ENCODE assay signal across 1 mouse cellular context in the genomic region with DNA sequence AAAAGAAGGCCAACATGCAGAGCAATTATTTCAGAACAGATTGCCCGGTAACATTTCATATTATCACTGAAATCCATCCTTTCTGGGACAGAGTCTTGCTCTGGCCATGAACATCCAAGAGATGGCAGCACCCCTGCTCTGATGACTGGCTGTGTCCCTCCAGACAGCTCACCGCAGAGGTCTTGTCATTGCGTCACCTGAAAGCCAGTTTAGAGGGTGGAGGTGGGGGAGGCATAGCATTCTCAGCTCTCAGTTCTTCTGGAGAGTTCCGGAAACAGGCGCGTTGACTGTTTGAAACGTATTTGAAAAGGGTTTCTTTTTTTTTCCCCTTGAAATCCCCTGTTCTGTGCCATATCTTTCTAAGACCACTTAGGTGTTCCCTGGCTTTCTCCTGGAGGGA.
TF ChIP-seq lines count a peak whose summit lies in the region.

No protein-coding gene starts in this region.

TF ChIP-seq in CH12.LX, 34 proteins besides CTCF, POLR2A, EP300 and RAD21 (continued from another document):
- no peak; the same call in 1 of the 2 replicates for TF ChIP-seq MAX (IDR thresholded peaks at IDR 0.05; ENCODE audit: low read length)
- peak; percentile 44 for TF ChIP-seq BHLHE40 (IDR thresholded peaks at IDR 0.05; ENCODE audit: low read depth, low read length)
- TF ChIP-seq ELF1 (IDR thresholded peaks at IDR 0.05; ENCODE audit: low read depth, low read length), result peak; percentile 72
- TF ChIP-seq RCOR1 (conservative IDR thresholded peaks at IDR 0.05; ENCODE audit: low read depth, low read length), result peak; percentile 36; the same call in 1 of the 2 replicates
- TF ChIP-seq SMC3 (IDR thresholded peaks at IDR 0.05; ENCODE audit: low read depth, low read length), result peak; percentile 77
- TF ChIP-seq NELFE (IDR thresholded peaks at IDR 0.05; ENCODE audit: low read depth, low read length), result 0 out of 2 replicates have a peak, but pooled peaks have one; percentile 48
- peak; percentile 61; the same call in 1 of the 2 replicates for TF ChIP-seq JUND (conservative IDR thresholded peaks at IDR 0.05; ENCODE audit: low read depth, low read length)
- TF ChIP-seq MEF2A (IDR thresholded peaks at IDR 0.05; ENCODE audit: borderline replicate concordance, low read depth, low read length), result peak; percentile 43; the same call in 1 of the 2 replicates
- TF ChIP-seq ZKSCAN1 (IDR thresholded peaks at IDR 0.05; ENCODE audit: borderline replicate concordance, low read depth, low read length), result no peak
- 0 out of 2 replicates have a peak, but pooled peaks have one; percentile 34 for TF ChIP-seq TCF12 (IDR thresholded peaks at IDR 0.05; ENCODE audit: low read depth, low read length)
- 0 out of 2 replicates have a peak, but pooled peaks have one; percentile 12 for TF ChIP-seq KAT2A (IDR thresholded peaks at IDR 0.05; ENCODE audit: insufficient replicate concordance, low read length)
- peak; percentile 49 for TF ChIP-seq HCFC1 (IDR thresholded peaks at IDR 0.05; ENCODE audit: low read depth, low read length)
